Mouse (Mus musculus) heart, postnatal 0 days (tissue): ENCODE results near the gene Resp18. TPM values are rescaled to one million over a fixed set of nuclear protein-coding genes. Genes with fewer than 3 reads are reported as not detected.

Experiments used
- ATAC-seq: fragments of 200-750 bp; cut with Nextera tagmentation; 2 replicates; pipeline ENCODE4 v1.8.0; 2017; ENCODE audit warnings: low read depth, moderate number of reproducible peaks, moderate library complexity; ENCODE audit not compliant: insufficient read depth
- DNase-seq: peaks from one replicate; pipeline ENCODE4 v3.0.0-alpha.2; 2016; ENCODE audit warnings: low spot score
- H3K27ac ChIP-seq: fragments of 300-500 bp; sonication (generic); 2 replicates; pipeline ENCODE4 v1.5.1; 2014; ENCODE audit warnings: low read depth, mild to moderate bottlenecking
- H3K27me3 ChIP-seq: fragments of 300-500 bp; sonication (generic); 2 replicates; pipeline ENCODE4 v1.6.1; 2014; ENCODE audit warnings: low read length, mixed read lengths; ENCODE audit not compliant: control insufficient read depth, insufficient read depth
- H3K36me3 ChIP-seq: fragments of 300-500 bp; sonication (generic); replicated peaks from 2 replicates; pipeline ENCODE4 v1.6.1; 2014; ENCODE audit warnings: low read length, mixed read lengths; ENCODE audit not compliant: control insufficient read depth, insufficient read depth
- H3K4me1 ChIP-seq: fragments of 300-500 bp; sonication (generic); 2 replicates; pipeline ENCODE4 v1.6.1; 2014; ENCODE audit warnings: antibody characterized with exemption; ENCODE audit not compliant: control insufficient read depth, insufficient read depth
- H3K4me2 ChIP-seq: fragments of 300-500 bp; sonication (generic); 2 replicates; pipeline ENCODE4 v1.6.1; 2014; ENCODE audit warnings: low read depth, mild to moderate bottlenecking, low read length, moderate library complexity
- H3K4me3 ChIP-seq: fragments of 300-500 bp; sonication (generic); 2 replicates; pipeline ENCODE4 v1.5.1; 2014; ENCODE audit warnings: low read depth, low read length
- H3K9ac ChIP-seq: fragments of 300-500 bp; sonication (generic); replicated peaks from 2 replicates; pipeline ENCODE4 v1.6.1; 2014; ENCODE audit warnings: low read depth, low read length, mixed read lengths
- H3K9me3 ChIP-seq: fragments of 300-500 bp; sonication (generic); replicated peaks from 2 replicates; pipeline ENCODE4 v1.6.1; 2016; ENCODE audit warnings: low read length; ENCODE audit not compliant: control insufficient read depth
- CTCF ChIP-seq: IDR thresholded peaks from 2 replicates; pipeline ENCODE4 v1.5.1; 2016; ENCODE audit warnings: antibody characterized with exemption, control low read depth, low read depth
- EP300 ChIP-seq: IDR thresholded peaks from 2 replicates; pipeline ENCODE4 v1.6.1; 2016; ENCODE audit warnings: antibody characterized with exemption, low read depth
- WGBS: fragments of 180-500 bp; shearing (Covaris S2); extraction: QIAGEN DNeasy Blood & Tissue Kit; methylation state at CpG from one replicate; pipeline ENCODE4 v1.1.7; 2014; 5-methylcytosine and 5-hydroxymethylcytosine counted together
- polyA plus RNA-seq: library from polyadenylated mRNA; unstranded; fragments of >200 nt; fragmentation: Nextera tagmentation; extraction: Ambion mirVana; gene quantifications from 2 replicates; pipeline ENCODE4 v1.2.1, GENCODE M21; 2015
- total RNA-seq: library from RNA; depleted of rRNA; stranded (reverse); fragments of >200 nt; gene quantifications from 2 replicates; pipeline ENCODE4 v1.2.3, GENCODE M21; 2014; ENCODE audit warnings: low replicate concordance

Resp18 gene
- total and polyA plus RNA-seq, 2 experiments from 2014 or later, result not detected

- H3K4me1 ChIP-seq, result no peaks in the 10 kb centered on the region
- H3K4me3 ChIP-seq, result no peak overlapping the region
- no peak overlapping the region for H3K4me2 ChIP-seq
- TF ChIP-seq CTCF (no peak), EP300 (no peak)
- WGBS, result 66% methylated on average over 2 of the region's 2 CpGs
- H3K9ac ChIP-seq, result no peak overlapping the region
- ATAC-seq (no peak), DNase-seq (no peak)
- no peak overlapping the region for H3K27ac ChIP-seq
- H3K9me3 ChIP-seq, result no peaks in the 10 kb centered on the region
- no peaks in the 10 kb centered on the region for H3K27me3 ChIP-seq
- peaks cover 24% of the 10 kb centered on the region for H3K36me3 ChIP-seq
These were observed 26.4 kb upstream of the Resp18 start for GRCm38 (mm10) chr1:75304662-75305061.

DNA sequence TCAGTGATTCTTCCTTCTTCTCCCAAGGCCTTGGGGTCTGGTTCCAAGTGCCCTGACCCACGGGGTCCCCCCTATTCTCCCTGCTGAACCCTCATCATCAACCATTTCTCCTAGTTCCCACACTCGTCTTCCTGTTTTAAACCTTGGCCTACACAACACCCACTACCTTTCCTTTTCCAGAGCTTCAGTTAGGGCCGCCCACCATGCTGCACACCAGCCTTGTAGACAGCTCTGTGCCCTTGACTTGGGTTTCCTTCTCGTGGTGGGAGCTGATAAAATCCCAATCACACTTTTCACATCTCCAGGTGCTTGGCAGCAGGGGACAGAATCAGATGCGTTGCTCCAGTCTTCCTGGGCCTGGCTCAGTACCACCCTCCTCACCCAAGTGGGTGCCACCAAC lies 16.1 kb upstream of the Resp18 start:
- TF ChIP-seq EP300, result no peak
- no peak for TF ChIP-seq CTCF
- no peaks in the 10 kb centered on the region for H3K36me3 ChIP-seq
- no peak overlapping the region for H3K4me2 ChIP-seq
- no peak for DNase-seq
- no peaks in the 10 kb centered on the region for H3K4me1 ChIP-seq
- no peak for ATAC-seq
- H3K27ac ChIP-seq, result no peak overlapping the region
- no peaks in the 10 kb centered on the region for H3K9me3 ChIP-seq
- H3K4me3 ChIP-seq, result no peak overlapping the region
- 73% methylated on average over 5 of the region's 5 CpGs for WGBS
- H3K9ac ChIP-seq, result no peak overlapping the region
- H3K27me3 ChIP-seq, result no peaks in the 10 kb centered on the region

- H3K4me1 ChIP-seq, result no peaks in the 10 kb centered on the region
- H3K9me3 ChIP-seq, result no peaks in the 10 kb centered on the region
- DNase-seq (no peak), ATAC-seq (no peak)
- no peak overlapping the region for H3K4me3 ChIP-seq
- H3K9ac ChIP-seq, result no peak overlapping the region
- H3K4me2 ChIP-seq, result no peak overlapping the region
- TF ChIP-seq EP300, result no peak
- TF ChIP-seq CTCF, result no peak
- H3K27ac ChIP-seq, result peak overlapping the region; percentile 40
- WGBS, result 70% methylated on average over 5 of the region's 5 CpGs
- no peaks in the 10 kb centered on the region for H3K27me3 ChIP-seq
- no peaks in the 10 kb centered on the region for H3K36me3 ChIP-seq
These were observed 15.1 kb upstream of the Resp18 start for GRCm38 (mm10) chr1:75293331-75293701.

DNA sequence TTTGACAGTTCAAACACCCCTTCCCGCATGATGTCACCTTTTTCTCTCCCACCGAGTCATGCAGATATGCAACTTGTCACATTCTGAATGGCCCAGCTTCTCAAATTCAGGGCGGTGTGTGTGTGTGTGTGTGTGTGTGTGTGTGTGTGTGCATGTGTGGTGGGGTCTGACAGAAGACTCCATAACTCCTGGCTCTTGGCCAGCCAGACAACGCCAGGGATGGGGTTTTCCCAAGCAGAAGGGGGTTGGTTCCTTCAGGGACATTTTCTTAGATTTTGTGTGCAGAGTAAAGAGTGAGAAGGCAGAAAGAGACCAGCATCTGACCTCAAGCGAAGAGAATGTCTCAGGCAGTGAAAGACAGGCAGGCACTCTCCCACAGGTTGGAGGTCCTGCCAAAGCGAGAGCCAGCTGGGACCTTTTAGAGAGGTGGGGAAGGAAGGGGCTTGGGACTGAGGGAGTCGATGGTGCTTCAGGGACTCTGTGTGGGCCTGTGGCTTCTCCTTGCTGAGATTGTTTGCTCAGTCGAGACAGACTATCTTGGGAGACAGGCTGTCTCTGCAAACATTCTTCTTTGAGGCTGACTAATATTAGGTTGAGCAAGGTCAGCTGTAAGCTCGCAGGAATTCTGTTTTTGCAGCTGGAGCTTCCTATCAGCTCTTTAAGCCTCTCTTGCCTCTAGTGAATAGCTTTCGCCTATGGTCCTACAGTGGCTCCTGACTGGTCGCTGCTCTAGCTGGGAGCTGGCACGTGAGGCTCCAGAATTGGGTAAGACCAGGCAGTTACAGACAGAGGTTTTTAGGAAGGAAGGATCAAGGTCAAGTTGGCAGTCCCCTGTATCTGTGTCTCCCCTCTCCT lies 14.5 kb upstream of the Resp18 start:
- H3K27ac ChIP-seq, result peak overlapping the region; percentile 40
- H3K27me3 ChIP-seq, result no peaks in the 10 kb centered on the region
- ATAC-seq, result peak; percentile 43
- peak; percentile 35 for DNase-seq
- H3K36me3 ChIP-seq, result no peaks in the 10 kb centered on the region
- H3K4me2 ChIP-seq, result no peak overlapping the region
- H3K9me3 ChIP-seq, result no peaks in the 10 kb centered on the region
- H3K4me3 ChIP-seq, result no peak overlapping the region
- 20% methylated on average over 12 of the region's 12 CpGs for WGBS
- TF ChIP-seq CTCF (no peak), EP300 (no peak)
- H3K9ac ChIP-seq, result no peak overlapping the region
- H3K4me1 ChIP-seq, result no peaks in the 10 kb centered on the region

DNA sequence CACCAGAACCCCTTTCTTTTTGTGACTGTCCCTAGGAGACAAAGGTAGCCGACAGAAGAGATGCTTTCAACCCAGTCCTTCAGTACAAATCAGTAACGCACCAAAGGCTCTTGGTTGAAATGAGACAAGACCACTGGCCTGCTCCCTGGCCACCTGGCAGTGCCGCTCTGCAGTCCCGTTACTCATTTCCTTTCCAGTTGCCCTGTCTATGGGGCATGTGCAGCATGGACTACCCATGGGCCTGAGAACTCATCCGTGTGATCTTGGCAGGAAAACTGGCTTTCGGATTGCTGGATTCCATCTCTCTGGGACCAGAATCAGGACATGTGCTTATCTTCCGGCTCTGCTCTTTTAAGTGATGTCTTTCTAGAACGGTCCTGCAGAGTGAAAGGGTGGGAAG lies 13.1 kb upstream of the Resp18 start:
- DNase-seq, result no peak
- Histone ChIP-seq H3K27ac (no peak overlapping the region), H3K9me3 (no peaks in the 10 kb centered on the region), H3K27me3 (no peaks in the 10 kb centered on the region), H3K4me2 (no peak overlapping the region), H3K4me3 (no peak overlapping the region), H3K4me1 (no peaks in the 10 kb centered on the region), H3K36me3 (no peaks in the 10 kb centered on the region), H3K9ac (no peak overlapping the region)
- ATAC-seq, result no peak
- TF ChIP-seq EP300 (no peak), CTCF (no peak)
- WGBS, result 71% methylated on average over 8 of the region's 8 CpGs

DNA sequence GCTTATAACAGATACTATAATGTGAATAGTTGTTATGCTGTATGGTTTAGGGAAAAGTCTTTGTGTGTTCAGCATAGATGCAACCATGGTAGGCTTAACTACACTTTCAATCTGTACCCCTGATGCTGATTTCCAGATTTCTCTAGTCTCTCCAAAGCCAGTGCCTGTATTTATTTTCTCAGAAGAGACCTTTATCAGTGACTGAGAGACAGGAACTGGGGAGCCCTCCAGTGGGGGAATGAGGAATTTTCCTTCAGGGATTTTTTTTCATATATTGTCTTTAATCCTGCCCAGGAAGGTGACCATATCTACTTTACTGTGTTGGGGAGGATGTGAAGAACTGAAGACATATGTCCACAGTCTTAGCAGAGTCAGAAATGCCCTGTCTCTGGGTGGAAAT lies 12.4 kb upstream of the Resp18 start:
- Histone ChIP-seq H3K9me3 (no peaks in the 10 kb centered on the region), H3K36me3 (no peaks in the 10 kb centered on the region), H3K27me3 (no peaks in the 10 kb centered on the region), H3K4me1 (no peaks in the 10 kb centered on the region), H3K9ac (no peak overlapping the region), H3K4me3 (no peak overlapping the region), H3K4me2 (no peak overlapping the region), H3K27ac (no peak overlapping the region)
- DNase-seq (no peak), ATAC-seq (no peak)
- TF ChIP-seq CTCF (peak; percentile 35), EP300 (no peak)
